Mouse (Mus musculus): Measurements from ENCODE around the gene Mien1.

Gene Mien1

DNA sequence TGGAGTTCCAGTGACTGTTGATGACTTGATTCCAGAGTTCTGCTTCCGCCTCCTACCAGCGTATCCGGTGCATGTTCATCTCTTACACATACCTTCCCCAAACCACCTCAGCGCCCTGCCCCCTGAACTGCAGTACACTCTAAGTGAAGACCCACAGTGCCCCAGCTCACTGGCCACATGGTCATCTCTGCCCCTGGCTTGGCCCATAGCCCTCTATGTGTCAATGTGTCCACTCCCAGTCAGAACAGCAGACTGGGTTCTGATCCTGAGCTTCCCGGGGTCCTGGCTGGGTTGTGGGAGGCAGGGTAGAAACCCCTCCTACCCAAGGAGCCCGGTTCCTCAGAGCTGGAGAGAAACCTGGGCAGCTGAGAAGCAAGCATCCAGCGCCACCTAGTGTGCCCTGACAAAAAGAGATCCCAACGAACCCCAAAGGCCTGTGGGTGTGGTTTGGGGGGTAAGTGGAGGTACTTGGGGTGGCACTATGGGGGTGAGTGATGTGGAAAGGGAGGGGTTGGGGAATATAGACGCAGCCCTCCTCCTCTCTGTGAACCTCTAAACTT lies 49.5 kb downstream of the Mien1 start:
- DNase-seq (ENCODE audit: extremely low spot score, low spot score) = no peak

DNA sequence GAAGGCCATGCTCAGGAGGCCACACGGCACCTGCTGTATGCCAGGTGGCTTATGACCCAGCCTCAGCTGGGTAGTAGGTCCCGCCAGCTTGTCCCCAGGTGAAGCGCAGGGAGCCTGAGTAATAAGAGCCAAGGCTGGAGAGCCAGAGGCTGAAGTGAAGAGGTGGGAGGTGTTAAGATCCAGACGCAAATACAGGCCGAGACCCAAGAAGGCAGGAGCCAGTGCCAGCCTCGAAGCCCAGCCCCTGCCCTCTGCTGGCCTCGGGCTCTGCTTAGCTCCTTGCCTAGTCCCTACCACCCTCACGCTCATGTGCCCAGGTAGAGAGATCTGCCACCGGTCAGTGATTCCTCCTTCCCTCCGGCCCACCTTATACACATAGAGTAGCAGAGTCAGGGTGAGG lies 50.5 kb downstream of the Mien1 start:
- no peak for DNase-seq (ENCODE audit: extremely low spot score, low spot score)
